ENCODE assay signal across 23 mouse cellular contexts in the genomic region with DNA sequence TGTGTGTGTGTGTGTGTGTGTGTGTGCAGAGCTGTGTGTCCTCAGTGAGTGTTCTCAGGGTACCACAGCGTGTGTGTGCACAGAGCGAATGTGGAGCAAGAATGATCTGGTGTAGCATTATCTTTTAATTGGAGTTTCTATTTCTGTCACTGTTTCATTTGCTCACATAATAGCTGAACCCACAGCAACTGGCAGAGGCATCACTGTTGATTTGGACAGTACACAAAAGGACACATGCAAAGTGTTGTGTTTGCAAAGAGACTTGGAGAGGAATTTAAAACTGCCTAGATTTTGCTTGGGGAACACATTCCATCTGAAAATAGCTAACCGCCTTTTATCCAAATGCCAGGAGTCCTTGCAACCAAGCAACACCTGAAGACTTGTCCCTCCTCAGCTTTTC.
DNase-seq lines count a peak whose midpoint lies in the region; ATAC-seq and TF ChIP-seq lines count a peak whose summit lies in the region.
"Had no signal": no experiment of that assay in that cellular context is flagged by ENCODE, and none has a peak within 500 bp of the region (broad histone marks: within the 10 kb centered on the region; RNA-seq: fewer than 3 reads in every experiment).

No protein-coding gene starts in this region.

- peak; percentile 79 for ATAC-seq in frontal cortex, adult (ENCODE audit: low TSS enrichment)
- ATAC-seq: intestine, embryonic 16.5 days; midbrain, embryonic 16.5 days had no signal

- DNase-seq in frontal cortex, postnatal 25 days (ENCODE audit: low spot score in 2 of 2): no peak
- DNase-seq in left cerebral cortex, adult 11 months (ENCODE audit: low spot score): peak; percentile 12
- DNase-seq in left cerebral cortex, postnatal 4 days: no peak
- peak in 1 of 2 experiments; percentile 48 for DNase-seq in layer of hippocampus, adult 2 months (ENCODE audit: low spot score in 2 of 2)
- DNase-seq in left cerebral cortex, postnatal 36 days (ENCODE audit: low spot score in 2 of 2): peak; percentile 19 to 27
- DNase-seq in Muller cell, postnatal 12 days (ENCODE audit: inconsistent ontology term): no peak
- no peak for DNase-seq in liver
- DNase-seq: adrenal gland, postnatal 36 days; cerebellum, adult 18-20 months; cerebellum, postnatal 25 days; gastrocnemius, adult 2 months; heart, postnatal 14 days; kidney, postnatal 36 days; lung, adult 18-20 months; retina, postnatal 1 day; thymus, adult 18-20 months; thymus, postnatal 4 days had no signal

- intact Hi-C loops in left cerebral cortex, postnatal 4 days (cut with DNase I): no loop called here
- intact Hi-C loops in left cerebral cortex, postnatal 36 days (cut with DNase I): no loop called here

- H3K4me3 ChIP-seq in layer of hippocampus, adult 2 months: no peak overlapping the region
- H3K4me3 ChIP-seq: forebrain, embryonic 12.5 days; gastrocnemius, adult 2 months; hindbrain, embryonic 12.5 days; megakaryocyte, embryonic 14.5 days had no signal

- no peak for TF ChIP-seq CTCF in layer of hippocampus, adult 2 months (conservative IDR thresholded peaks at IDR 0.05)

- peak overlapping the region; percentile 69 for H3K27ac ChIP-seq in layer of hippocampus, adult 2 months
- H3K27ac ChIP-seq: forebrain, embryonic 12.5 days; gastrocnemius, adult 2 months; hindbrain, embryonic 12.5 days had no signal

Comparison
In these comparisons a context has a peak if more than half of its experiments do, and no peak if none do; other contexts are left out.
1. DNase-seq: peak in left cerebral cortex, adult 11 months (single experiment) and left cerebral cortex, postnatal 36 days (2 of 2); none in frontal cortex, postnatal 25 days (0 of 2), left cerebral cortex, postnatal 4 days (single experiment), Muller cell, postnatal 12 days (single experiment) and liver (single experiment).